ENCODE assay signal across 8 mouse cellular contexts in genomic region chr16:97170513-97171081, GRCm38 (mm10). TPM values are rescaled to one million over a fixed set of nuclear protein-coding genes. Genes with fewer than 3 reads are reported as not detected.
A peak's percentile ranks its signal among the peaks of the same experiment; 100 is the strongest.
DNase-seq lines count a peak whose midpoint lies in the region; ATAC-seq and TF ChIP-seq lines count a peak whose summit lies in the region.

TSS of gene Dscam (minus strand) at chr16:97170752.

- TF ChIP-seq CTCF in hindbrain, postnatal 0 days (IDR thresholded peaks at IDR 0.05; ENCODE audit: low read depth): no peak

- peak within 1 kb of the TSS; percentile 79 for H3K4me2 ChIP-seq in hindbrain, postnatal 0 days (ENCODE audit: low read depth, low read length)
- peak within 1 kb of the TSS; percentile 98 for H3K4me2 ChIP-seq in midbrain, embryonic 11.5 days

- peak; percentile 8 for DNase-seq in cerebellum, adult 11-12 months
- no peak for DNase-seq in cerebellum, adult 9-11 months
- peak; percentile 9 for DNase-seq in thymus, postnatal 4 days
- no peak for DNase-seq in thymus, adult 18-20 months
- peak; percentile 67 for DNase-seq in hindbrain, postnatal 0 days (ENCODE audit: low spot score)
- DNase-seq in midbrain, embryonic 11.5 days (ENCODE audit: low spot score, missing footprints): peak; percentile 94
- DNase-seq in testis, postnatal 14 days (ENCODE audit: low spot score): peak; percentile 15
- no peak for DNase-seq in lung, postnatal 25 days (ENCODE audit: low spot score)

- no peaks in the 10 kb centered on the region for H3K36me3 ChIP-seq in hindbrain, postnatal 0 days (ENCODE audit: insufficient read depth, low read length)
- H3K36me3 ChIP-seq in midbrain, embryonic 11.5 days (ENCODE audit: control insufficient read depth, insufficient read depth, low read length): no peaks in the 10 kb centered on the region

- peak within 1 kb of the TSS; percentile 93 for H3K9ac ChIP-seq in hindbrain, postnatal 0 days (replicated peaks; ENCODE audit: low read length)
- H3K9ac ChIP-seq in midbrain, embryonic 11.5 days (ENCODE audit: low read length): peak within 1 kb of the TSS; percentile 77

- peak; percentile 68 for ATAC-seq in hindbrain, postnatal 0 days
- peak; percentile 84 for ATAC-seq in midbrain, embryonic 11.5 days (ENCODE audit: low FRiP score)

- H3K27me3 ChIP-seq in hindbrain, postnatal 0 days (ENCODE audit: insufficient read depth, low read length): no peaks in the 10 kb centered on the region
- peaks cover 33% of the 10 kb centered on the region for H3K27me3 ChIP-seq in midbrain, embryonic 11.5 days (ENCODE audit: control insufficient read depth, insufficient read depth, low read length)

- peaks cover 10% of the 10 kb centered on the region; the same call in 1 of the 2 replicates for H3K4me1 ChIP-seq in hindbrain, postnatal 0 days (ENCODE audit: insufficient read depth, low read length)
- no peaks in the 10 kb centered on the region; the same call in 1 of the 2 replicates for H3K4me1 ChIP-seq in midbrain, embryonic 11.5 days (ENCODE audit: control insufficient read depth, insufficient read depth, low read length)

- H3K4me3 ChIP-seq in hindbrain, postnatal 0 days (ENCODE audit: low read length): peak within 1 kb of the TSS; percentile 75
- H3K4me3 ChIP-seq in midbrain, embryonic 11.5 days (ENCODE audit: low read depth, low read length): peak within 1 kb of the TSS; percentile 74

- peak within 1 kb of the TSS; percentile 96 for H3K27ac ChIP-seq in hindbrain, postnatal 0 days
- peak within 1 kb of the TSS; percentile 71 for H3K27ac ChIP-seq in midbrain, embryonic 11.5 days (ENCODE audit: low read depth, low read length)

- under 1% methylated on average over 33 of the region's 60 CpGs for WGBS in hindbrain, postnatal 0 days
- 1% methylated on average over 56 of the region's 60 CpGs for WGBS in midbrain, embryonic 11.5 days

- no peaks in the 10 kb centered on the region for H3K9me3 ChIP-seq in hindbrain, postnatal 0 days (ENCODE audit: low read length)
- no peaks in the 10 kb centered on the region for H3K9me3 ChIP-seq in midbrain, embryonic 11.5 days (ENCODE audit: control insufficient read depth, low read length)

RNA-seq across cellular contexts. Expression of gene Dscam, which starts in this region (rescaled TPM):
- total RNA-seq in hindbrain, postnatal 0 days (2014; rRNA removed): 42.8 and 47.1 TPM in 2 replicates
- polyA plus RNA-seq in hindbrain, postnatal 0 days (2015; fragmentation: Nextera tagmentation; extraction: Ambion mirVana): 10.3 and 10.4 TPM in 2 replicates
- polyA plus RNA-seq in midbrain, embryonic 11.5 days (2014; fragmentation: Nextera tagmentation; extraction: Ambion mirVana): 2.9 and 3.2 TPM in 2 replicates

Comparison
In these comparisons a context has a peak if more than half of its experiments do, and no peak if none do; other contexts are left out.
1. DNase-seq: peak in cerebellum, adult 11-12 months (single experiment), thymus, postnatal 4 days (single experiment), hindbrain, postnatal 0 days (single experiment), midbrain, embryonic 11.5 days (single experiment) and testis, postnatal 14 days (single experiment); none in cerebellum, adult 9-11 months (single experiment), thymus, adult 18-20 months (0 of 2) and lung, postnatal 25 days (single experiment).